Mouse (Mus musculus) brown adipose tissue, adult 24 weeks (tissue): ENCODE data around the gene Arhgef9. TPM values are rescaled to one million over a fixed set of nuclear protein-coding genes. Genes with fewer than 3 reads are reported as not detected.
A peak's percentile ranks its signal among the peaks of the same experiment; 100 is the strongest.

ENCODE experiments used
- H3K27ac ChIP-seq: fragments of 200-500 bp; replicated peaks from 2 replicates; pipeline ENCODE4 v1.5.1; 2012; ENCODE audit warnings: low read depth, mild to moderate bottlenecking, low read length
- H3K4me1 ChIP-seq: fragments of 200-500 bp; 2 replicates; pipeline ENCODE4 v1.6.1; 2012; ENCODE audit warnings: low read length, mixed read lengths; ENCODE audit not compliant: control insufficient read depth, insufficient read depth, insufficient read length
- H3K4me3 ChIP-seq: fragments of 200-500 bp; 2 replicates; pipeline ENCODE4 v1.5.1; 2012; ENCODE audit warnings: low read depth, mild to moderate bottlenecking, low read length, moderate library complexity; ENCODE audit not compliant: insufficient read depth
- polyA plus RNA-seq: library from polyadenylated mRNA; stranded (reverse); fragments of >200 nt; gene quantifications from 2 replicates; pipeline ENCODE4 v1.2.4, GENCODE M21; 2012; ENCODE audit not compliant: missing spikeins, insufficient read depth, insufficient read length

The Arhgef9 gene
- 13.6 and 23.2 TPM in 2 replicates for polyA plus RNA-seq

DNA sequence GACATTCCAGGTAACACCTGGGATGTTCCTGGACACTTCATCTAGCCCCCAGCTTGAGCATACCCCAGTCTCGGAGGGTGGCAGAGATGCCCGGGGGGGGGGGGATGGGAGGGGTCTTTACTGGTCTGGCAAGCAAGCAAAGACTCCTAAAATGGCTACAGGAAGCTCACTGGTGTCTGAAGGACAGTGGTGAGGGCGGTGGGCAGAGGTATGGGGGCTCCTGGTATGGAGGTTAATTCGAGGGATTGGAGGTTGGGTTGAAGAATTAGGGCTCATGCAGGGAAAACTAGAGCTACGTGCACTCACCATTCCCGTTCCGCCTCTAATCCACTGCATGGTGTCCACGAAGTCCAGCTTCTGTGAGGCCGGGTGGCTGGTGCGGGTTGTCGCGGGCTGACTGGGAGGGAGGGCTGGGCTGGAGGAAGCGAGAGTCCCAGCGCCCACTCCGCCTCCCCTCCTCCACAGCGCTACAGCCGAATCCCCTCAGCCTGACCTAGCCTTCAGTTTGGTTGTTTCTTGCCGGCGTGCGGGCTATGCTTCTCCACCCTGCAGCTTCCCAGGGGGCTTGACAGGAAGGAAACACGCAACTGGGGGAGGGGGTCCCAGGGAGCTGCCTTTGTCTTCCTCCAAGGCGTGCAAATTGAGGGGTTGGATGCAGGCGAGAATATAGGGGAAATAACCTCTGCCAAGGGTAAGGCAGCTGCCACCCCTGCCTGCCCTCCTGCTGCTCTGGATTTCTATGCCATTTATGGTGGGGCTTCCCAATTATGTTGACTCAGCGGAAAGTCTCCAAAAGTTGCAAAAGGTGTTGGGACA is at the start of gene Arhgef9:
Gene Arhgef9, minus strand, starts transcription at position 753 of the 816 bp plus-strand sequence.
- H3K27ac ChIP-seq, result no peak within 1 kb of the TSS
- peak within 1 kb of the TSS; percentile 63 for H3K4me3 ChIP-seq
- H3K4me1 ChIP-seq, result no peaks in the 10 kb centered on the region

GRCm38 (mm10) chrX:95238896-95239295 is 42.2 kb upstream of the Arhgef9 start:
- Histone ChIP-seq H3K4me1 (no peaks in the 10 kb centered on the region), H3K27ac (no peak overlapping the region), H3K4me3 (no peak overlapping the region)

GRCm38 (mm10) chrX:95195363-95196103 is 1.1 kb downstream of the Arhgef9 start:
- Histone ChIP-seq H3K4me1 (no peaks in the 10 kb centered on the region), H3K27ac (no peak overlapping the region), H3K4me3 (peak overlapping the region; percentile 63; the same call in 1 of the 2 replicates)

GRCm38 (mm10) chrX:95175978-95176377 is 20.7 kb downstream of the Arhgef9 start:
- Histone ChIP-seq H3K27ac (no peak overlapping the region), H3K4me3 (0 out of 2 replicates have a peak overlapping the region, but pooled peaks have one; percentile 21), H3K4me1 (no peaks in the 10 kb centered on the region)

- H3K4me3 ChIP-seq, result peak overlapping the region; percentile 71
- H3K4me1 ChIP-seq, result no peaks in the 10 kb centered on the region
Measured at GRCm38 (mm10) chrX:95166317-95166716, 30.3 kb downstream of the Arhgef9 start.

GRCm38 (mm10) chrX:95165671-95166127 is 31.0 kb downstream of the Arhgef9 start:
- peak overlapping the region; percentile 71 for H3K4me3 ChIP-seq

More at GRCm38 (mm10) chrX:95166317-95166716, 30.3 kb downstream of the Arhgef9 start:
- peak overlapping the region; percentile 76 for H3K27ac ChIP-seq

DNA sequence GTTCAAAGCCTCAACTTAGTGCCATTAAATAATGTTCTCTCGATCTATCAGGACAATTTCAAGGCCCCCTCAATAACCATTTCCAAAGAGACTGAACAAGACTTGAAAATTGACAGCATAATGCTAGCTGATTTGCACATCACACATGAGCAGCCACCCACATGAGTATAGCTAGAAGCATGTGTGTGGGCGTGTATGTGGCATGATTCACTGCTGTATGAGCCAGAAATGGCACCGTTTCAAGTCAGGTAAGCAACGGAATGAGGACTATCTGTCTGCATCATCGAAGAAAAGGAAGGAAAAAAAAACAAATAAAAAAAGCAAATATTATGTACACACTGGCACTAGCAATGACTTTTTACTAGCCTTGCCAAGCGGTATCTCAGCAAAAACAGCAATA is 32.5 kb downstream of the Arhgef9 start:
- H3K4me1 ChIP-seq, result no peaks in the 10 kb centered on the region
- no peak overlapping the region for H3K27ac ChIP-seq
- no peak overlapping the region for H3K4me3 ChIP-seq

More at GRCm38 (mm10) chrX:95165671-95166127, 31.0 kb downstream of the Arhgef9 start:
- peak overlapping the region; percentile 76 for H3K27ac ChIP-seq
- H3K4me1 ChIP-seq, result no peaks in the 10 kb centered on the region

- Histone ChIP-seq H3K4me1 (no peaks in the 10 kb centered on the region), H3K4me3 (no peak overlapping the region), H3K27ac (no peak overlapping the region)
Measured at GRCm38 (mm10) chrX:95163452-95163851, 33.2 kb downstream of the Arhgef9 start.

GRCm38 (mm10) chrX:95156833-95157386 is 39.7 kb downstream of the Arhgef9 start:
- Histone ChIP-seq H3K27ac (no peak overlapping the region), H3K4me3 (no peak overlapping the region), H3K4me1 (no peaks in the 10 kb centered on the region)

- Histone ChIP-seq H3K4me1 (no peaks in the 10 kb centered on the region), H3K4me3 (no peak overlapping the region), H3K27ac (no peak overlapping the region)
Measured at GRCm38 (mm10) chrX:95138636-95139035, 58.0 kb downstream of the Arhgef9 start.

DNA sequence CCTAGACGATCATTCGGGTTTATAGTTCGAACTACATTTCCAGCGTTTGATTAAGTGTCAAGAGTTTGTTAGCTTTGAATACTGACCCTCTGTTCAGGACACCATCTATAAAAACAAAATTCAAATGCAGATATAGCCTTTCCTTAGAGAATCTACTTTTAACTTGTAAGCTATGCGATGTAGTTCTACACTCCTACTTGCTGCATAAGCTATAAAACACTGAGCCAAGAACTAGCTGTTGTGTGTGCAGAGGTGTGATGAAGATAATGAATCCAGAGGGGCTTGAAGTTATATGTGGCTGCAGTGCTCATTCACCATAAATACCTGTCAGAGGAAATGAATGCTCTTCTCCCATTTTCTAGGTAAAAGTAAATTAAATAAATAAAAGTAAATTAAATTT is 63.2 kb downstream of the Arhgef9 start:
- no peak overlapping the region for H3K27ac ChIP-seq
- no peak overlapping the region for H3K4me3 ChIP-seq
- H3K4me1 ChIP-seq, result no peaks in the 10 kb centered on the region

DNA sequence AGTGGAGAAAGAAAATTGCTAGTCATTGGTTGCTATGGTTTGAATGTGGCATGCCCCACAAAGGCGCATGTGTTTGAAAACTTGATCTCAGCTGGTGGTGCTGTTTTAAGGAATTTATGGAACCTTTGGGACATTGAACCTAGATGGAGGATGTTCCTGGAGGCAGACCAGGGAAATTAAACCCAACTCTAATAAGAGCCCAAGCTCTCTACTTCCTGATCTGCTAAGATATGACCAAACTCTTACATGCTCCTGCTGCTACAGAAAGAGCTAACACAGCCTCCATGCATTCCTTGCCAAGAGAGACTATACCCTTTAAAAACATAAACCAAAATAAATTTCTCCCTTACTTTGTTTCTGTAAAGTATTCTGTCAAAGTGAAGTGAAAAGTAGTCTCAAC is 63.7 kb downstream of the Arhgef9 start:
- no peak overlapping the region for H3K4me3 ChIP-seq
- H3K4me1 ChIP-seq, result no peaks in the 10 kb centered on the region
- H3K27ac ChIP-seq, result no peak overlapping the region

DNA sequence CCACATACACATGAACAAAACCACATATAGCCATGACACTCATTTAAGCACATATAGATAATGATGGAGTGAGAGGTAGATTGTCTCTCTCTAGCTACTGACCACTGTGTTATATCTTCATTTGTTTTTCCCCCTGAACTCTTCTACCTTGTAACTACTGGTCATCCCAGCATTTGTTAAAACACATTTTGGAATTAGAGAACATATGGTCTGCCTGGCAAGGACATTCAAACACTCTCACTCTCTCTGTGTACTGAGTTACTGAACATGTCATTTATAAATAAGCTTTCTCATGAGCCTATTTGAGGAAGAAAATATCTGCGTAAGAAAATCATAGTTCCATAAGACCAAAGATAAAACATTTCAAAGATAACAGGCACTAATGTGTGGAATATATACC is 64.9 kb downstream of the Arhgef9 start:
- no peak overlapping the region for H3K4me3 ChIP-seq
- no peak overlapping the region for H3K27ac ChIP-seq
- no peaks in the 10 kb centered on the region for H3K4me1 ChIP-seq

GRCm38 (mm10) chrX:95123462-95123861 is 73.2 kb downstream of the Arhgef9 start:
- H3K27ac ChIP-seq, result no peak overlapping the region
- H3K4me1 ChIP-seq, result no peaks in the 10 kb centered on the region
- H3K4me3 ChIP-seq, result no peak overlapping the region

DNA sequence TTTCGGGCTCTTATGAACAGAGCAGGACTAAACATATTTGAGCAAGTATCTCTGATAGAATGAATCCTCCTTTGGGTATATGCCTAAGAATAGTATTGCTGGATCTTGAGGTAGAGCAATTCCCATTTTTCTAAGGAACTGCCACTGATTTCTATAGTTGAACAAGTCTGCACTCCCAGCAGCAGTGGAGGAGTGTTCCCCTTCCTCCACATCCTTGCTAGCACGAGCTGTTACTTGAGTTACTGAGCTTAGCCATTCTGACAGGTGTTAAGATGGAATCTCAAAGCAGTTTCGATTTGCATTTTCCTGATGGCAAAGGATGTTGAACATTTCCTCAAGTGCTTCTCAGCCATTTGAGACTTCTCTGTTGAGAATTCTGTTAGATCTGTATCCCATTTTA is 92.3 kb downstream of the Arhgef9 start:
- H3K4me3 ChIP-seq, result no peak overlapping the region
- H3K27ac ChIP-seq, result no peak overlapping the region
- H3K4me1 ChIP-seq, result no peaks in the 10 kb centered on the region
